Mouse (Mus musculus) midbrain, embryonic 12.5 days (tissue): ENCODE measurements at regions not wholly inside any gene's neighbourhood (a gene's known extent, or its start where the extent isn't known, plus 50 kb on each side); places are given as distances from the start of the nearest gene placed in this dataset.

ENCODE experiments used
- ATAC-seq: fragments of 200-750 bp; cut with Nextera tagmentation; 2 replicates; pipeline ENCODE4 v1.8.0; 2017; ENCODE audit warnings: low read depth, moderate TSS enrichment, moderate library complexity; ENCODE audit not compliant: low FRiP score
- H3K27ac ChIP-seq: fragments of 300-500 bp; sonication (generic); replicated peaks from 2 replicates; pipeline ENCODE4 v1.5.1; 2016; ENCODE audit warnings: mild to moderate bottlenecking
- H3K27me3 ChIP-seq: fragments of 300-500 bp; sonication (generic); 2 replicates; pipeline ENCODE4 v1.6.1; 2016; ENCODE audit warnings: mild to moderate bottlenecking
- H3K36me3 ChIP-seq: fragments of 300-500 bp; sonication (generic); 2 replicates; pipeline ENCODE4 v1.6.1; 2016
- H3K4me1 ChIP-seq: fragments of 300-500 bp; sonication (generic); 2 replicates; pipeline ENCODE4 v1.6.1; 2016
- H3K4me2 ChIP-seq: fragments of 300-500 bp; sonication (generic); replicated peaks from 2 replicates; pipeline ENCODE4 v1.6.1; 2016; ENCODE audit warnings: mild to moderate bottlenecking, moderate library complexity
- H3K4me3 ChIP-seq: fragments of 300-500 bp; sonication (generic); 2 replicates; pipeline ENCODE4 v1.5.1; 2016; ENCODE audit warnings: mild to moderate bottlenecking
- H3K9ac ChIP-seq: fragments of 300-500 bp; sonication (generic); replicated peaks from 2 replicates; pipeline ENCODE4 v1.6.1; 2016; ENCODE audit warnings: mild to moderate bottlenecking, moderate library complexity
- H3K9me3 ChIP-seq: fragments of 300-500 bp; sonication (generic); 2 replicates; pipeline ENCODE4 v1.6.1; 2016; ENCODE audit warnings: mild to moderate bottlenecking
- WGBS: fragments of 180-500 bp; shearing (Covaris S2); methylation state at CpG from one replicate; pipeline ENCODE4 v1.1.7; 2016; 5-methylcytosine and 5-hydroxymethylcytosine counted together

GRCm38 (mm10) chr1:113703462-113703861 lies 1838.7 kb upstream of the Dsel start:
- Histone ChIP-seq H3K4me2 (no peak overlapping the region), H3K9me3 (no peaks in the 10 kb centered on the region), H3K36me3 (no peaks in the 10 kb centered on the region), H3K27ac (no peak overlapping the region), H3K9ac (no peak overlapping the region), H3K4me1 (no peaks in the 10 kb centered on the region), H3K27me3 (no peaks in the 10 kb centered on the region), H3K4me3 (no peak overlapping the region)
- WGBS, result 71% methylated on average over 1 of the region's 1 CpGs
- ATAC-seq, result no peak

GRCm38 (mm10) chr1:113688614-113689013 lies 1823.9 kb upstream of the Dsel start:
- no peak for ATAC-seq
- no peak overlapping the region for H3K4me2 ChIP-seq
- H3K4me1 ChIP-seq, result no peaks in the 10 kb centered on the region
- no peak overlapping the region for H3K4me3 ChIP-seq
- H3K36me3 ChIP-seq, result no peaks in the 10 kb centered on the region
- no peaks in the 10 kb centered on the region for H3K27me3 ChIP-seq
- H3K9me3 ChIP-seq, result no peaks in the 10 kb centered on the region
- no peak overlapping the region for H3K9ac ChIP-seq
- H3K27ac ChIP-seq, result no peak overlapping the region
- 95% methylated on average over 2 of the region's 2 CpGs for WGBS

- H3K27me3 ChIP-seq, result no peaks in the 10 kb centered on the region
- H3K4me2 ChIP-seq, result no peak overlapping the region
- 0 out of 2 replicates have a peak, but pooled peaks cover 4% of the 10 kb centered on the region for H3K4me1 ChIP-seq
- H3K9me3 ChIP-seq, result no peaks in the 10 kb centered on the region
- ATAC-seq, result peak; percentile 72
- no peaks in the 10 kb centered on the region for H3K36me3 ChIP-seq
- no peak overlapping the region for H3K27ac ChIP-seq
- WGBS, result 3% methylated on average over 1 of the region's 1 CpGs
- no peak overlapping the region for H3K4me3 ChIP-seq
- no peak overlapping the region for H3K9ac ChIP-seq
Observed at GRCm38 (mm10) chr1:113676301-113676871, 1811.7 kb upstream of the Dsel start.

- no peak overlapping the region for H3K27ac ChIP-seq
- WGBS, result 79% methylated on average over 1 of the region's 1 CpGs
Observed at GRCm38 (mm10) chr1:113630898-113631297, 1766.2 kb upstream of the Dsel start.

More at GRCm38 (mm10) chr1:113630898-113631297, 1766.2 kb upstream of the Dsel start:
- ATAC-seq, result no peak
- no peak overlapping the region for H3K9ac ChIP-seq
- no peaks in the 10 kb centered on the region for H3K27me3 ChIP-seq
- no peak overlapping the region for H3K4me2 ChIP-seq
- H3K9me3 ChIP-seq, result no peaks in the 10 kb centered on the region
- H3K4me1 ChIP-seq, result no peaks in the 10 kb centered on the region
- H3K36me3 ChIP-seq, result no peaks in the 10 kb centered on the region
- no peak overlapping the region for H3K4me3 ChIP-seq
